Mouse (Mus musculus): ENCODE data around the gene Vav1.

The Vav1 gene

DNA sequence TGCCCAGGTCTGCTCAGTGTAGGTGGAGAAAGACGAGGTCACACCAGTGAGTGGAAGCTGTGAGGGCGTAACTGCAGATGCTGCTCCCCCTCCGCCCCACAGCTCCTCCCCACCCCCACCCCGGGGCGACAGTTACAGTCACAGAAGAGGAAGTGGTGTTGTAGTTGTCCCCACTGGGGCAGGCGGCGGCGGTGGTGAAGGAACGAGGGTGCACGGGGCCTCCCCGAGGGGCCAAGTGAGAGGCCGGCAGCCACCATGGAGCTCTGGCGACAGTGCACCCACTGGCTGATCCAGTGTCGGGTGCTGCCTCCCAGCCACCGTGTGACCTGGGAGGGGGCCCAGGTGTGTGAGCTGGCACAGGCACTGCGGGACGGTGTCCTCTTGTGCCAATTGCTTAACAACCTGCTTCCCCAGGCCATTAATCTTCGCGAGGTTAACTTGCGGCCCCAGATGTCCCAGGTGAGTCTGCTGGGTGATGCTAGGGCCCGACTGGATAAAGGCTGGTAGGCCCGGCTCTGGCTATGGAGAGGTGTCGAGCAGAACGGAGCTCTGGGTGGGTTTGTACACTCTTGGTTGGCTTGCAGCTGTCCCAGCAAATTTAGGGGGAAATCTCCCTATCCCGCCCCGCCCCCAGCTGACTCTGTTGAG, at the start of gene Vav1:
Gene Vav1 (plus strand): TSS at position 158 of the 648 bp plus-strand sequence.
- DNase-seq (ENCODE audit: low spot score) = peak; percentile 74

DNA sequence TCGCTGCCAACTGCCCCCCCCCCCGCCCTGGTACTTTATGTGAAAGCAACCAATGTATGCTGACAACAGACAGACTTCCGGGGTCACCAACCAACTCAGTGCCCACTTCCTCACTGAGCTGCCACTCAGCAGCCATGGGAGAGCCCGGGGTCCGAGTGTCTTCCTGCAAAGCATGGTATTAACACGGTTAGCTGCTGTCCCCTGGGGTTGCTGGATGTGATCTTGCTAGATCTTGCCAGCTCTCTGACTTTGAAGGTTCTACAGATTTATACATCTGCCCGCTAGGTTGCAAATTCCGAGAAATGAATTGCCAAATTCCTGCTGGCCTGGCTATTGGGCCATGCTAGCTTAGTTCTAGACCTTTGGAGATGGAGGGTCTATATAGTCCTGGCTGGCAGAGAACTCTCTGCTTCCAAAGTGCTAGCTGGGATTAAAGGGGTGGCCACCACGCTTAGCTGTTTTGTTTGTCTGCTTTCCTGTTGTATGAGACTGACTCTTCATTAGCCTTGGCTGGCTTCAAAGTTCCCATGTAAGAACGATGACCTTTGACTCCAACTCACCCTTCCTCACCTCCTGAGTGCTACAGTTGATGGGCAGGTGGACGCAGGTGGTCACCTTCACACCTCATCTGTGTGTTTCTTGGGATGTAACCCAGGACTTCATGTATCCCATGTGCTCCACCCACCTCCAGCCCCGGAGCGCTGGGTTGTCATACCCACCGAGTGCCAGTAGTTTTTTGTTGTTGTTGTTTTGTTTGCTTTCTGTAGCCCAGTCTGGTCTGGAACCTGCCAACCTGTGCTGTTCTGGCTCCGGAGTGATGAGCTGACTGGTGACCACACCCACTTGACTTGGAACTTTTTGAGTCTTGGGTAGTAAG, 48.8 kb upstream of the Vav1 start:
- DNase-seq (ENCODE audit: low spot score) = no peak

DNA sequence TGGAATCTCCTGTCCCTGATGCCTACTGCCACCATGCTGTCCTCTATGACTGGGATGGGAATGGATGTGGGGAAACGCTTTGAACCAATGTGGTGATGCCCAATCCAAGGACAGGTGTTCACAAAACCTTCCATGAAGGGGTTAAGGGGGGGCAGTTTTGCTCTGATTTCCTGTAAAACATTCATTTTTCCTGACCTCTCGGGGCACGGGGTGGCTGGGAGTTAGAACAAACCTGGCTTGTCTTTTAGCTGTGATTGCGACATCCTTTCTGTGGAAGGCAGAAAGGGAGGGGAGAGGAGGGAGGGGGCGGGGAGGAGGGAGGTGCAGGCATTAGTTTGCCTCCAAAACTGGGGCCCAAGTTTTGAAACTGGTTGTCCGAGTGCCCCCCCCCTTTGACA, 48.2 kb upstream of the Vav1 start:
- no peak for DNase-seq (ENCODE audit: low spot score)

DNA sequence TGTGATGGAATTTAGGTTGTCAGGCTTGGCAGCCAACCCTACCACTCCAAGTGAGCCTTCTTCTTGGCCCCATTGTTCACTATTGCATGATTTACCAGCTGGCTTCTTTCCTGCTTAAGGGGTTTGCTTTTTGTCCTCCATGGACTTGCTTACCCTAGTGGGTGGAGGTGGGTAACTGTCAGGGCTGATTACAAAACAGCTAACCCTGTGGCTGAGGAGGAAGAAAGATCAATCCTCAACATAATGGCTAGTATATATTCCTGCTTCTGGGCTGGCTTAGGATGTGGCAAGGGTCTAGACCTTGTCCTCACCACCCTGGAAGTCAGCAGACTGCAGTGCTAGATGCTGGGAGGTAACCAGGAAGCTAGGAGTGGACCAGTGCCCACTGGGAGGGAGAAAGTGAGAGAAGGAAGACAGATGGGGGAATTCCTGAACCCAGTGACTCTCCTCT, 47.6 kb upstream of the Vav1 start:
- no peak for DNase-seq (ENCODE audit: low spot score)

DNA sequence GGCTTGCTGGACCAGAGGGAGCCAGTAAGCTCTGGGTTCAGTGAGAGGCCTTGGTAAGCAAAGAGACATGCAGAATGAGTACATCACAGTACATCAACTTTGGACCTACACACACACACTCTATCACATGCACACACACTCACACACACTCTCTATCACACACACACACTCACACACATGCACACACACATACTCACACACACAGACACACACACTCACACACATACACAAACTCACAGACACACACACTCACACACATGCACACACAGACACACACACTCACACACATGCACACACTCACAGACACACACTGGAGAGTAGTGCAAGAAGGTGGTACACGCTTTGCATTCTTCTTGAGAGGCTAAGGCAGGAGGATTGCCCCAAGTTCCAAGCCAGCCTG, 46.7 kb upstream of the Vav1 start:
- no peak for DNase-seq (ENCODE audit: low spot score)

DNA sequence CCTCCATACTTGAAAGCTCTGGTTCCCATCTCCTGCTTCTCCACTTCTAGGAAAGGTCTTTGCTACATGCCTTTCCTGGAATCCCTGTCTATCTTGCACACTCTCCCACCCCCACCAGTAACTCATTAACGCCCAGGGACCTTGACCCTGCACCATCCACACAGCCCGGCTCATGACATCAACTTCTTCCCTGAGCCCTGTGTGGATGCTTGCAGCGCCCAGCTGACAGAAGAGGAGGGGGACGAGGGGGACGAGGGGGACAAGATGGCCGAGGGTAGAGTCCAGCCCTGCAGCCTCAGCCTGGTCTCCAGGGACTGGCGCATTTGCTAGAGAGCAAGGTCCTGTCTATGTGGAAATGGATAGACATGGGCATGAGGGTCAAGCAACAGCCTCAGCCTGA, 45.9 kb upstream of the Vav1 start:
- no peak for DNase-seq (ENCODE audit: low spot score)

DNA sequence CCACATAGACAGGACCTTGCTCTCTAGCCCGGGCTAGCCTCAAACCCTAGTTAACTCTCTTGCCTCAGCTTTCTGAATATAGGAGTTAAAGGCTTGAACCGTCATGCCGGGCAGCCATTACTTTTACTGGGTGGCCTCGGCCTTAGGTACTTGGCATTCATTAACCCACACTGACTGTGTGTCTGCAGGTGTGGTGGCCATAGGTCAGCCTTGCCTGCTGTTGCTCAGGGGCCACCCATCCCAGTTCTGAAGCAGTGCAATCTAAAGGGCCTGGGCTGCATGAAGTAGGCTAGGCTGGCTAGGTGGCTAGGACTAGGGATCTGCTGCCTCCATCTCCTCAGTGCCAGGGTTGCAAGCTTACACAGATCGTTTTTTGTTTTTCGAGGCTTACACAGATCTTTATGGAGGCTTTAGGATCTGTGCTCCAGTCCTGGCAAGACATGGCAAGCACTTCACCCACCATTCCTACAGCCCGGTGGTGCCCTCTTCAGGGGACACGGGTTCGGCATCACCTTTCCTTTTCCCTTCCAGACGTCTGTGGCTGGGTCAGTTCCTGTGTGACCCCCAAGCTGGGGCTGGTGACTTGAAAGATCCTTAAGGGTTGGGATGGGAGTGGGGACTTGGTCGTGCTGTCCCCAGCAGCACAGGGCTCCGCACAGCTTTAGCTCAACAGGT, 44.5 kb upstream of the Vav1 start:
- DNase-seq (ENCODE audit: low spot score) = no peak

DNA sequence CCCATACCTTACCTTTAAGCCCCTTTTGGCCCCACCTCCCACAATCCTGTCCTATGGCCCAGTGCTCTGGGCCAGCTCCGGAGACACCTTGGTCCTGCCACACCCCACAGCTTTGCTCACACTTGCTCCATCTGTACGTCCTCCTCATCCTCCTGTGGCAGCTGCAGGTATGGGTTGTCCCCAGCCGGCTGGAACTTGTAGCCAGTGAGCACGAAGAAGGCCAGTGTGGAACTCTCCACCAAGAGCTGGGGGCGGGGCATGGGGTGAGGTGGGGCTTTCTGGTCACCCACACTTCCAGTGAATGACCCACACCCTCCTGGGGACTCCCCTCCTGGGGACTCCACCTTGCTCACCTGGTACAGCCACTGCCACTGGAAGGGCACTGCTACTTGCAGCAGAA, 43.1 kb upstream of the Vav1 start:
- DNase-seq (ENCODE audit: low spot score) = no peak

DNA sequence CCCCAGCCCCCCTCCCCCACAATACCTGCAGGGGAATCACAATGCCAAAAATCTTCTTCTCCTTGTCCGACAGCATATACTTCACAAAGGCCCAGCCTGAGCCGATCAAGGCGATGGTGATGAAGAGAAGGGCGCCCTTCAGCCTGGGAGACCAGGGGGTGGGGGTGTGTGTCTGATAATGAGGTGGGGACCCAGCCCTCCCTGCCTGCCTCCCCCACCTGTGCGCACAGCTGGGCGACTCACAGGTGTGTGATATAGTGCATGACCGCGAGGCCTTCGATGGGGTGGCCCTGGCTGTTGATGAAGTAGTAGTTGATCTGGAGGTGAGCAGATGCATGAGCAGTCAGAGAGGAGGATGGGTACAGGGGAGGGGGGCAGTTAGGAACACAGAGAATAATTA, 41.7 kb upstream of the Vav1 start:
- no peak for DNase-seq (ENCODE audit: low spot score)

DNA sequence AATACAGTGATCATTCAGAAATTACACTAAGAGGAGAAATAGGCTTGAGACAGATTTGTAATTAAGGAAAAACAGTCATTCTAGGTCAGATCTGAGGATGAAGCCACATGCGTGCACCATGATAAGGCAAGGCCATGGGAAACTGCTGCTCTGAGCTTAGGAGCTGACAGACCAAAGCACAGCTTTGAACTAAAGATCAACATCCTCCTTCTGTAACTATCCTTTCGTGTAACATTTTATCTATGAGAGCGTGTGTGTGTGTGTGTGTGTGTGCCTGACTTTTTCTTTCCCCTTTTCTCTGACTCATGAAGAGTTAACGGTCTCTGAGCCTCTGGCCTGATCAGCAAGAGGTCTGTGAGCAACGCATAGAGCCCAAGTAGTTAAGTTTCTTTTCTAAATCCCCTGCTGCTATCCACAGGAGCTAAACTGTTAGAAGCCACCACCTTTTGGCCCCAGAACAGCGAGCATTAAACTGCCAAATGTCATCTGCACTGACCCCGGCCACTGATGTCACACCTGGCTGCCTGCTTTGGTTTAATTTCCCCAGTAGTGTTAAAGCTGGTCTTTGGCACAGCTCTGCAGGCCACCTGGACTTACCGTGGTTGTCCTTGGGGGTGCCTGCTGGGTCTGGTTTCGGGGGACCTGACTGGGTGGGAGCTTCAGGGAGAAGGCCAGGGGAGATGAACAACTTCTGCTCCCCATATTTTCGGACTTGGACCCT, 35.1 kb upstream of the Vav1 start:
- no peak for DNase-seq (ENCODE audit: low spot score)

DNA sequence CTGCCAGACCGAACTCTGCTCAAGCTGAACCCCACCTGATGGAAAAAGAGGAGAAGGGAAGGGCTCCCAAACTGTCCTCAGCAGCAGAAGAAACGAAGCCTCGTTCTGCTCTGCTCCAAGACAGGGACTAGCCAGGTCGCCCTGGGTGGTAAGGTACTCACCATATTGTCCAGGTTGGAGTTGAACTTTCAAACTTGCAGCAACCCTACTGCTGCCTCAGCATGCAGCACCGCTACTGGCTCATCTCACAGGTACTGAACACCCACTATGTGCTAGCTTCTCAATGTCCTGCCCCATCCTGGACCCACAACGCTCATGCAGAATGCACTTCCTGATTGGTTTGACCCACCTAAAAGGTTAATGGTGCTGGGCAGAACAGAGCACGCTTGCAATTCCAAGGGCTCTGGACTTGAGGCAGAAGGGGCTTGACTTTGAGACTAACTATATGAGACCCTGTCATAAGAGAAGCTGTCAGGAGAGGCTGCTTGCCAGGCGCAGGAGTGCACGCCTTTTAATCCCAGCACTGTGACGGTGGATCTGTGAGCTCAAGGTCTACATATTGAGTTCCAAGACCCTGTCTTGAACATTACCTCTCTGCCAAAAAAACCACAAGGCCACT, 33.5 kb upstream of the Vav1 start:
- no peak for DNase-seq (ENCODE audit: low spot score)

DNA sequence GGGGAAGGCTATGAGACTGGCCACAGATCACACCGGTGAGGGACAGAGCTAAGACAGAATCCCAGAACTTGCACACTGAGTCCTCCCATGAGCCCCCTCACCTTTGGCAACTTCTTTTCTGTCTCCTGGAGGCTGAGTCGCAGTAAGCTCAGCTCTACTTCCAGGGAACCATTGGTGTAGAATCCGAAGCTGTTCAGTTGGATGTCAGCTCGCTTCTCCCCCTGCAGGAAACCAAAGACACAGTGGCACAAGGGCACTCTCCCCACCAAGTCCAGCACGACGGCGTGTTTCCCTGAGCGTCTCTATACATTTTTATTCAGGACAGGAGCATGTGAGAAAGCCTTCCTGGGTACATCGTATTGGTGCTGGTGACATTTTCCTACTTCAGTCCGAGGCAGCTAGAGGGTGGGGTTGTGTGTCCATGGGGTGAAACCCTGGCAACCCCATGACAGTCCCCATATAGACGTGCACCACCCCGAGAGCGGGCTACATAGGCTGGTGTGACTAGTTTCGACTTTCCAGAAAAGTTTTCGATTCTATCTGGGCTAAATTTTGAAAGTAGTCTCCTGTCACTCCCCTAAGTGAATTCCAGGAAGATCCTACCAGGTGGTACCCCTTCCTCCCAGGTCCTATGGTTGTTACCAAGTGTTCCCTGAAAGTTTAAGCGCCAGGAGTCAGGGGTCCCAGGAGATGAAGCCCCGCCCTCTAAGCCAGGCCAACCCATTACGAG, 32.1 kb upstream of the Vav1 start:
- DNase-seq (ENCODE audit: low spot score) = no peak

DNA sequence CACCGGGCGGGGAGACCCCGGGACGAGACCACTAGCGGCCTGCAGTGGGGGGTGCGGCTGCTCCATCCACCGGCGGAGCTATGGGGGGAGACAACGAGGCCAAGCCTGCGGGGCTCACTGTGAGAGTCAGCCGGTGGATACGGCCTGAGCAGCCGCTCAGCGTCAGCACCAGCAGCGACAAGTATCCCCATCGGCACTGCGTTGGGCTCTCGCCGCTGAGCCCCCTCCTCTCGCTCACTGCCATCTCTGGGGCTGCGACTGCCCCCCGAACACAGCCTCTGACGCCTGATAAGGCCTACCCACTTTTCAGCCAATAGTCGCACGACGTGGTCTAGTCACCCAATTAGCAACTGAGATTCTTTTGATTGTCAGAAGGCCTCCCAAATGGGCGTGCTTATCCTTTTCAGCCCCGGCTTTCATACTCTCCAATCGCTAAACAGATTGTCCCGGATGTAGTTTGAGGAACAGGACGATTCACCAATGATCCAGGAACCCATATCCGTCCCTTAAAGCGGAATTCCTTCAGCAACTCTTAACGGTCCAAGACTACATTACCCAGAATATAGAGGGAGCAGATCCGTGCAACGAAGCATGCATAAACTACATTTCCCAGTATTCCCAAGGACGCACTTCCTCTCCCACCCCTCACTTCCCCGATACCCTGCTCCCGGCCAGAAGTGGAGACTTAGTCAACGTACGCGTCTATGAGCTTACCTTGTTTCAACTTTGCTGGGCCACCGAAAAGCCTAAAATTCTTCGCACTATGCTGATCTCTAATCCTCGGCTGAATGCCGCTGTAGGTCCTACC, 31.3 kb upstream of the Vav1 start:
- DNase-seq (ENCODE audit: low spot score) = peak; percentile 94

DNA sequence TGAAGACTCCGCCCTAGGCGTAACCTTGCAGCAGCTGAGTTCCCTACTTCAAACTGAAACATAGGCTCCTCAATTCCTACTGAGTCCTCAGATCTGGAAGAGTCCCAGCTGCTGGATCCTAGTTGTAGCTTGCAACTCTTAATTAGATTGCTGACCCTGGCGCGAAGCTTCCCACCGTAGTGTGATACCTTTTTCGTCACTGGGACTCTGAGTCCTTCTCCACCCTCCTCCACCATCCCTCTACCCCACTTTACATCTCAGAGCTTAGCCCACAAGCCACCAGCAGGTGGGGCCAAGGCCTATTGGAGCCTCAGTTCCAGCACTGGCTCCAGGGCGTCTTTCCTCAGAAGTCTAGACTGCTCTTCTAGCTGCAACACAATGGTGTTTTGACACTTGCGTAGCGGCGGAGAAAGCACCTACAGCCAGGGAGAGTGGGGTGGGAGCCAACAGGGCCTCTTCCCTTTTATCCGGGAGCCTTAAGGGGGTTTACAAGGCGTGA, 30.6 kb upstream of the Vav1 start, which contains the start of gene Gpr108:
Gene Gpr108 (minus strand): TSS at position 246 of the 499 bp plus-strand sequence.
- DNase-seq (ENCODE audit: low spot score) = peak; percentile 91

DNA sequence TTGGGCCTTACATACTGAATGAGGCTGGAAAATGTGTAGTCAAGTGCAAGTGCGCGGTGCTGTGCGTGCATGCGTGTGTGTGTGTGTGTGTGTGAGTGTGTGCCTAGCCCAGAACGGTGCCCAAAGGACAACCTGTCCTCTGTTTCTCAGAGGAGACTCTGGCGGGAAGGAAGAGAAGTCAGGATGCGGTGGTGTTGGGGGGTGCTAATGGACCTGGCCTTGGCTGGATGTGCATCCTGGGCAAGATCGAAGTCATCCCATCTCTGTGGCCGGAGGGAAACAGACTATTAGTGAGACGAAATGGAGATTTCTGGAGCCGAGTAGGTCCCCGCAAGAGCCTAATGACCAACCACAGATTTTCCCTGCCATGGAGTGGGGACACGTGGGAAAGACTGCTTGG, 30.1 kb upstream of the Vav1 start:
- DNase-seq (ENCODE audit: low spot score) = no peak

DNA sequence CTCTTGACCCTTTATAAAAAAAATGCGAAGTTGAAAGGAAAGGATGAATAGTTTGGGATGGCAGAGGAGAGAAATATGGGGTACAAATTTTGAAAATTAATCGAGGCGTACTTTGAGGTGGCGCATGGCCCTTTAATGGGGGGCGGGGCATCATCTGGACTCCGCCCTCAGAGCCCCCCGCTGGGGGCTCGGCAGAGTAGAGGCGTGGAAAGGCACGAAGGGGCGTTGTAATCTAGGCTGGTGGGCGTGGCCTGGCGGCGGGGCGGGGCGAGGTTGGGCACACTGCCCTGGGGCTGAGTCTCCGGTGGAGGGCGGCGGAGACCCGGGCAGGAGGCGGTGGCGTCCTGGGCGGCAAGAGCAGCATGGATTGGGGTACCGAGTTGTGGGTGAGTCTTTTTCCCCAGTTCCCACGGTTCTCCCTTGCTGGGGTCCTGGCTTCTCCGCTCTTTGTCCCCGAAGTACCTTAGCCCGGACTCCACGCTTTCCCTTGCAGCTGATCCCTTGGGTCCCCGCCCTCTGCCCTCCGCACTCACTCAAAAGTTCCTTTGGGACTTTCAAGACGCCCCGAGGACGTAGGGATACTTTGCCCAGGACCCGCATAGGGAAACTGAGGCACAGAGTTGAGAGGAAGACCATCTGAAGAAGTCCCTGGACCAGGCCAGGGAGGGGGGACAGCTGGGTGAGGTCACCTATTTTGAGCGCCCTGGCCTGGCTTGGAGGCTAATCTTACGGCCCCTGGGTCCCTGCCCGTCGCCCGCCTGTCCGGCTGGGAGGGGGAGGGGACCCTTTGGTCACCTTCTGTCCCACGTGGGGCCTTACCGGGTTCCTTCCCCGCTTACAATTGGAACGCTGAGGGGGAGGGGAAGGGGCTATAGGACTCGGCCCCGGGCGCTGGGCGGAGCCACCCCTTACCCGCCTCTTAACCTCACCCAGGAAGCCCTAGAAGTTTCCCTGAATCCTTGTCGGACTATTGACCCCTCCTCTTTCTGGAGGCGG, 29.4 kb upstream of the Vav1 start, which contains the start of gene Trip10:
Gene Trip10 (plus strand): TSS at position 270 of the 996 bp plus-strand sequence.
- peak; percentile 92 for DNase-seq (ENCODE audit: low spot score)

DNA sequence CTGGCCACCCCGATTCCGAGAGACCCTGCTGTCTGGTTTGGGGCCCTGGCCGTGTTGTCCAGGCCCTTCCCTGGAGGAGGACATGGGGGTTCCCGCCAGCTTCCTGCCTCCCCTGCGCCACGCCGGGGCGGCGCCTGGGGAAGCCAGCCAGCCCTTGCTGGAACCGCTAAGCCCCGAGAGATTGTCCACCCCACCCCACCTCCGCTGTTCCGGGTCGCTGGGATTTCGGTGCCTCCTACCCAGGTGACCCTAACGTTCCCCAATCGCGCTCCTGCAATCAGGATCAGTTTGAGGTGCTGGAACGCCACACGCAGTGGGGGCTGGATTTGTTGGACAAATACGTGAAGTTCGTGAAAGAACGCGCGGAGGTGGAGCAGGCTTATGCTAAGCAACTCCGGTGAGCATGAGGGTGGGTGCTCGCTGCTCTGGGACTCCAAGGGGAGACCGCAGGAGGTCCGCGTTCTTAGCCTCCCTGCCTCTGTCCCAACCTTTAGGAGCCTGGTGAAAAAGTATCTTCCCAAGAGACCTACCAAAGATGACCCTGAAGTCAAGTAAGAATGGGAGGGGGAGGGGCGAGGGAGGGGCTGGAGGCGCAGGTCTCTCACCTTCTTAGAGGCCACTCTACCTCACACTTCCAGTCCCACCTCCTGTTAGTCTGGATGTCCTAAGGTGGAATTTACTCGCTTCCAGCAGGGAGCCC, 28.3 kb upstream of the Vav1 start:
- no peak for DNase-seq (ENCODE audit: low spot score)

DNA sequence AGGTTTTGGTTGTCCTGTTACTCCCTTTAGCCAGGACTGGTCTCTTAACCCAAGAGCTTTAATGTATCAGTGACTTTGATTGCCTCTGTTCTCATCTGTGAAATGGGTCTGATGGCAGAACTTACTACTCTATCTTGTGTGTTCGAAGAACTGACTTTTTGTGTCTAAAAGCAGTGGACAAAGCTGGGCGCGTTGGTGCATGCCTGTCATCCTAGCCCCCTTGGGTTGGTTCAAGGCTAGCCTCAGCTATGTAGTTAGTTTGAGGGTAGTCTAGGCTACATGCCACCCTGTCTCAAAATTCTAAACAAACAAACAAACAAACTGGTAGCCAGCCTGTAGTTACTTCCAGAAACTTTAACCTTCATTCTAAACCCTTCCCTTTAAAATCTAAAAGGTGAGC, 27.5 kb upstream of the Vav1 start:
- no peak for DNase-seq (ENCODE audit: low spot score)
